Mouse (Mus musculus) adrenal gland, postnatal 10 days (tissue): ENCODE measurements around the gene Rpl21. TPM values are rescaled to one million over a fixed set of nuclear protein-coding genes. Genes with fewer than 3 reads are reported as not detected.

ENCODE experiments used
- DNase-seq: peaks from one replicate; pipeline ENCODE4 v3.0.0; 2021; ENCODE audit warnings: mixed read lengths
- total RNA-seq, 2 experiments: library from RNA; stranded (reverse); gene quantifications; 2 replicates each; pipeline ENCODE4 v1.2.3; 2021

Rpl21 gene
- total RNA-seq, 2 experiments from 2014 or later = 288 to 299 TPM

GRCm38 (mm10) chr5:146833673-146834201 lies 1.0 kb downstream of the Rpl21 start:
- no peak for DNase-seq

GRCm38 (mm10) chr5:146834959-146835358 lies 2.3 kb downstream of the Rpl21 start:
- no peak for DNase-seq

GRCm38 (mm10) chr5:146837967-146838720 lies 5.5 kb downstream of the Rpl21 start:
- no peak for DNase-seq

GRCm38 (mm10) chr5:146838836-146839648 lies 6.4 kb downstream of the Rpl21 start:
- DNase-seq = no peak

GRCm38 (mm10) chr5:146839760-146840159 lies 7.1 kb downstream of the Rpl21 start:
- DNase-seq = no peak

GRCm38 (mm10) chr5:146840422-146840821 lies 7.7 kb downstream of the Rpl21 start:
- no peak for DNase-seq

GRCm38 (mm10) chr5:146841301-146841700 lies 8.6 kb downstream of the Rpl21 start:
- no peak for DNase-seq

- no peak for DNase-seq
Observed at GRCm38 (mm10) chr5:146841996-146842395, 9.3 kb downstream of the Rpl21 start.

GRCm38 (mm10) chr5:146844301-146844941 lies 11.7 kb downstream of the Rpl21 start:
- no peak for DNase-seq

GRCm38 (mm10) chr5:146844945-146845365 lies 12.3 kb downstream of the Rpl21 start, which contains the start of gene Rasl11a:
Gene Rasl11a, plus strand, starts transcription at chr5:146845071.
- DNase-seq = peak; percentile 92

- no peak for DNase-seq
Observed at GRCm38 (mm10) chr5:146846489-146846888, 13.8 kb downstream of the Rpl21 start.

GRCm38 (mm10) chr5:146848936-146849582 lies 16.4 kb downstream of the Rpl21 start:
- DNase-seq = no peak

- DNase-seq = no peak
Observed at GRCm38 (mm10) chr5:146856106-146856505, 23.4 kb downstream of the Rpl21 start.

GRCm38 (mm10) chr5:146857620-146858019 lies 24.9 kb downstream of the Rpl21 start:
- DNase-seq = no peak

- DNase-seq = no peak
Observed at GRCm38 (mm10) chr5:146858772-146859171, 26.1 kb downstream of the Rpl21 start.

GRCm38 (mm10) chr5:146859246-146859645 lies 26.6 kb downstream of the Rpl21 start:
- no peak for DNase-seq

- peak; percentile 9 for DNase-seq
Observed at GRCm38 (mm10) chr5:146860222-146860998, 27.7 kb downstream of the Rpl21 start.

- DNase-seq = no peak
Observed at GRCm38 (mm10) chr5:146861588-146861987, 28.9 kb downstream of the Rpl21 start.

- DNase-seq = no peak
Observed at GRCm38 (mm10) chr5:146865511-146865910, 32.8 kb downstream of the Rpl21 start.

- DNase-seq = no peak
Observed at GRCm38 (mm10) chr5:146866277-146866676, 33.6 kb downstream of the Rpl21 start.
